Mouse (Mus musculus): ENCODE measurements around the gene Tpcn2.
A peak's percentile ranks its signal among the peaks of the same experiment; 100 is the strongest.

Gene Tpcn2

DNA sequence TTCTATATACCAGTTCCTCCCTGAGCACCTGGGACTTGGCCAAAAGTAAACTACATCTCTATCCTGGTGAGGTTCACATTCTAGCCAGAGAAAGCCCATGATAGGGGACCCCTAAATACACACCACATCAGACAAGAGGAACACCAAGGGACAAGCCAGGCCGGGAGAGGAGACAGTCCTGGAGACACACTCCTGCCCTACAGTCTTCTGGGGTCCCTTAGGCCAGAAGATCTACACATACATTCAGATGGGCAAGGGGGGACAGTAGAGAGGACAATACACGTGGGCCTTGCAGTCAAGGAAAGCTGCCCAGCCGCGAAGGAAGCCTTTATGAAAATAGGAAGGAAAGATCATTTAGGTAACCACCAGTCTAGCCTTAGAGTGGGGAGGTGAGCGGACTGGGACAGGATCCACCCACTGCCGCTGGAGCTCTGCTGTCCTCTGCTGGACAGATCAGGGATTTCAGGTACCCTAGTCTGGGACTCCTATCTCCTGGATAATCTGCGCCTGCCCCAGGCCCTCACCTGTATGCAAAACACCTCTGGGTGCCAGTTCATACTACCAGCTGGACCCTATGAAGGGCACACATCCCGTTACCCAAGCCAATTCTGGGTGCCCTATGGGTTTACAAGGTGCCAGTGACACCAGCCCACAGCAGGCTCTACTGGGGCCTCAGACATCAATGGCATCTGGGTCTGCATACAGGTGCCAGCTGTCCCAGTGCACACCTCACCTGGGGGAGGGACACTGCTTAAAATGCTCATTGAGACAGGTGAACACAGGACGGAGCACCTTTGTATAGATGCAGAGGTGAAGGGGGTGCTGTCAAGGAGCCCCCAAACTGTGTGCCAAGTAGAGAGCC is 40.7 kb downstream of the Tpcn2 start:
- peak; percentile 64 for DNase-seq (ENCODE audit: low read depth)

DNA sequence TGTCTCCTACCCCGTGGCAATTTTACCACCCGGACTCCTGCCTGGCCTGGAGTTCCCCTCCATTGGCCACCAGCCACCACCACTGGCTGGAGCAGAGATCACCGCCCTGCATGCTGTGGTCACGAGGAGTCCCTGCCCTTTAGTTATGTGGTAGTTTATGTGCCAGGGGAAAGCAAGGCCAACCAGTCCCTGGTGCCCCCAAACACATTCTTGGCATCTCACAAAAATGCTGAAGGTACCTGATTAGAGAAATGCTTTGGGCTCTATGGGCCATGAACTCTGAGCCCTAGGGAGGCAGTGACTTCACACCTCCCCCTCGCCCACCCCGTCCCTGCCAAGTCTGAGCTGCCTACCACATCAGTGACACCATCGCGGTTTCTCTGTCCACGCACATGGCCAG is 41.8 kb downstream of the Tpcn2 start:
- no peak for DNase-seq (ENCODE audit: low read depth)

DNA sequence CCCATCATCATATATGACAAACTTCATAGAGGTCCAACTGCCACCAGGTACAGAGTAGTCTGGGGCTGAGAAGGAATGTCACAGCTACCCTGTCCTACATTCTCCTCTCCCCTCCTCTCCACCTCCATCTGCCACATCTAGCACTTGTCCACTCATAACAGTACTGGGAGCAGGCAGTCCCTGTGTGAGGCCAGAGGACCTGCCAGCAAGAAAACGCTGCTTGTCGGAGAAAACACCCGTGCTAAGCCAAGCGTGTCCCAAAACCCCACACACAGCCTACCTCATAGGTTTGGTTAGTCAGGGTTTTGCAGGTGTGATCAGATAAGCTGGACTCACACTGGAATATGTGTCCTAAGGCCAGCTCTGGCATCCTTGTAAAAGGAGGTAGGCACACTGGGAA is 42.9 kb downstream of the Tpcn2 start:
- no peak for DNase-seq (ENCODE audit: low read depth)

DNA sequence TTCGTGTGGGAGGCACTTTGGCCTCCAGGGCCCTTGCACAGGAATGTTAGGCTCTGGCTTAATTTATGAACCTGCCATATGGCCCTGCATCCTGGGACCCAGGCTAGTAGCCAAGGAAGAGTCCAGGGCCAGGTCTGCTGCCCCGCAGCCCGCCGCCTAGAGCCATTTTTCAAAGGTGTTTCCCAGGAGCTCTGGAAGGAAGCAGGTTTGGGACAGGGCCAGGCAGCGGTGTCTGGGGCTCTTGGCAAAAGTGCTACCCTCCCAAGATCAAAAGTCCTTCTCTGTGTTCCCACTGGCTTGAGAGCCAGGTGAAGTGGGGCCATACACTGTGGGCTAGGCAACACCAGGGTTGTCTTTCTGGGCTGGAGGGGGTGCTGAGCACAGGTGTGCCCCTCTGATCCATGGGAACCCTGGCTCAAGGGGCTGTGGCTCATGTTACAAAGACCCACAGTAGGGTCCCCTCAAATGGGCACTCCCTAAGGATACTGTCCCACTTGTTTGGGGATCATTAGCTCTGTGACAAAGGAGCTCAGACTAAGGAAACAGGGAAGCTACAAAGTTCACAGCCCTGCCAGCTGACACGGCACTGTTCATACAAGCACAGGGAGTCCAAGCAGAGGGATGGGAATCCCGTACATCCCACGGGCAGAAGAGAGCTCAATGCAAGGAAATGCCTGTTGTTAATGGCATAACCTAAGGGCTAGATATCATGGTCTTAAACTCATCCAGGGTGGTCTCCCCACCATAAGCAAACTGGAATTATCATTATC is 43.9 kb downstream of the Tpcn2 start:
- no peak for DNase-seq (ENCODE audit: low read depth)

DNA sequence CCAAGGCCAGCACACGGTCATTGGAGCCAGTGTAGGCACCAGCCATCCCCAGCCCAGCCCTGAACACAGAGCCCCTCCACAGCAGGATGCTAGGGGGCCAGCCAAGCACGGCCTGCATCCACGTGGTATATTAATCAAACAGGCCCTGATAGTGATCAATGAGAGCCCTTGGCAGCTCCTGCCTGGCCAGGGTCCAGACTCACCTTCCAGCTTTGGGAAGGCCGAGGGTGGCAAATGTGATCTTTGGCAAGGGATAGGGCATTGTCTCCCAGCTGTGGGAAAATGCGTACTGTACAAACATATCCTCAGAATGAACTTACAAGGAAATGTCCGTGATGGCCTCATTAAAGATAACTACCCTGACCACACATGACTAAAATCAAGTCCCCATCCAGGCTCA is 44.7 kb downstream of the Tpcn2 start:
- no peak for DNase-seq (ENCODE audit: low read depth)

DNA sequence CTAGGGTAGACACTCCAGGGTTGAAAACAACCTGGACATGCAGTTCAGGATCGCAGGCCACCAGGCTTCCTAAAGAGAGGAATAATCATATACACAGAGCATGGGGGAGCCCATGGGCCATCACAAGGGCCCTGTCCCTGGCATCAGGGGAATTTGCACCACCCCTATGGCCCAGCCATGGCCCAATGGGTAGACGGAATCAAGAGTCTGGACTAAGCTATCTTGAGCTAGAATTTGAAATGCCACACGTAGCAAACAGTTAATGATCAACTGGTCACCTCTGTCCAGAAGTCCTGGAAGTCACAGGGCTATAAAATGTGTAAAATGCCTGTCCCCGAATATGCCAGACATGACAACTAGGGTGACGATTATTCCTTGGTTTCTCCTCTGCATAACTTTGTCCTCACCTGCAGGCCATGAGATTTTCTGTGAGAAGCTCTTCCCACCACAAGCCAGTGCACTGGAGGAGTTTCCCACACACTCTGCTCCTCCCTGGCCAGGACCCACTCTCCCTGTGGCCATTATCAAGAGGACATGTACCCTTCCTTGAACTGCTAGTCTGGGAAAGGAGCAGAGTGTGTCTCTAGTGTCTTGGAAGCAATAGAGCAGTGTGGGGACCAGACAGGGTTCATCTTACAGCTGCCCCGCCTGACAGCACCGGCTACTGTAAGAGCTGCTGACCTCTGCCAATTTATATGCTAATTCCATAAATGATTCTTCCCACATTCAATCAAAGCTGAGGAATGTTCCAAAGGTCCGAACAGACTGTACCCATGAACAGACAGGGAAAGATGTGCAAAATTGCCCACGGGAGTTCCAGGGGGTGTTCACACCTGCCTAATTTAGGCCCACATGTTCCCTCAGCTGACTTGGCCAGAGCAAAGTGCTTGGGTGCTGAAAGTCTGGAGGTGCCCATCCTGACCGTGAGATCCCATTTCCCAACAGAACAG is 48.7 kb downstream of the Tpcn2 start:
- DNase-seq (ENCODE audit: low read depth), result no peak

DNA sequence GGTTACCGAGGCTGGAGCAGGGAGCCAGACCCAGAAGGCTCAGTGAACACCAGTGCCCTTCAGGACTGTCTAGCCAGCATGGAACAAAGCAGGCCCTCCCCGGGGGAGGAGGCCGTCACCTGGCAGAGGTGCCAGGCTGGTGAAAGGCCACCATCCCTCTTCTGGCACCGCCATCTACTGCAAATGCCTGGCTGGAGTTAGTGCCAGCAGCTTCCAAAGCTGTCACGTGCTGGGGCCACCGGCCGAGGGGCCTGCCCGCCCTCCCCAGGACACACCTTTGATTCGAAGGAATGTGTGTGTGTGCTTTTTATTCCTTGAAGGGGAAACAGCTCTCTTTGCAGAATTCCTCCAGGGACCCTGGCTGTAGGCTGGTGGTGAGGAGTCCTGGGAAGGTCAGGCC is 52.2 kb downstream of the Tpcn2 start:
- DNase-seq (ENCODE audit: low read depth), result no peak

DNA sequence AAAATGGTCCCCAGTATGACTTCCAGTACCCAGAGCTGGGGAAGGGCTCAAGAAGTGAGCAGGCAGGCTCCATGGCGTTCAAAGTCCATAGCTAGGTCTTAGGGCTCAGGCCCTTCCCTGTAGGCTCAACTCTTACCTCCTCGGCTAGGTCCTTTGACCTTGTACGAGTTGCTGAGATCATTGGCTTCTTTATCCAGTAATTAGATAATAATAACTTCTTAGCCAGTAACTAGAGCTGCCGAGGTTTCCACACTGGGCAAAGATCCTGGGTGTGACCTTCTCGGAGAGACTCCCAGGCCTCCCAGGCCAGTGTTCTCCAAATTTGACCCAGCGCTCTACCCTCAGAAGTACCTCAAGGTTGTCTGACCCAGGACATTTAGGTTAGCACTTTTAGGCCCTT is 57.2 kb downstream of the Tpcn2 start:
- DNase-seq (ENCODE audit: low read depth), result no peak

DNA sequence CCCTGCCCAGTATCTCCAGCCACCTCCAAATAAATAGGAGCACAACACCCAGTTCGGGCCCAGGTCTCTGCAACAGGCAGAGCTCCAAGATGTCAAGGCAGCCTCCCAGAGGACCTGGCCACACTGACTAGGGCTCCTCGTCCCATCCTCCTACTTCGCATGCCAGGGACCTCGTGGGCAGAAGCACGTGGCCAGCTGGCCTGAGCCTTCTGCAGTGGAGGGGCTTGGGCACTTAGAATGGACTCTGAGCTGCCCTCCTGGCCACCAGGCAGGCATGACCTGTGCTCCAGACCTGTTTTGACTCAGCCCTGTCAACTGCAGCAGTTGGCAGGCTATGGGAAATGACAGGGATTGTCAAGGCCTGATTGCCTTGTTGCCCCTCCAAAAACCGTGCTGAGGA is 58.2 kb downstream of the Tpcn2 start:
- DNase-seq (ENCODE audit: low read depth), result no peak

DNA sequence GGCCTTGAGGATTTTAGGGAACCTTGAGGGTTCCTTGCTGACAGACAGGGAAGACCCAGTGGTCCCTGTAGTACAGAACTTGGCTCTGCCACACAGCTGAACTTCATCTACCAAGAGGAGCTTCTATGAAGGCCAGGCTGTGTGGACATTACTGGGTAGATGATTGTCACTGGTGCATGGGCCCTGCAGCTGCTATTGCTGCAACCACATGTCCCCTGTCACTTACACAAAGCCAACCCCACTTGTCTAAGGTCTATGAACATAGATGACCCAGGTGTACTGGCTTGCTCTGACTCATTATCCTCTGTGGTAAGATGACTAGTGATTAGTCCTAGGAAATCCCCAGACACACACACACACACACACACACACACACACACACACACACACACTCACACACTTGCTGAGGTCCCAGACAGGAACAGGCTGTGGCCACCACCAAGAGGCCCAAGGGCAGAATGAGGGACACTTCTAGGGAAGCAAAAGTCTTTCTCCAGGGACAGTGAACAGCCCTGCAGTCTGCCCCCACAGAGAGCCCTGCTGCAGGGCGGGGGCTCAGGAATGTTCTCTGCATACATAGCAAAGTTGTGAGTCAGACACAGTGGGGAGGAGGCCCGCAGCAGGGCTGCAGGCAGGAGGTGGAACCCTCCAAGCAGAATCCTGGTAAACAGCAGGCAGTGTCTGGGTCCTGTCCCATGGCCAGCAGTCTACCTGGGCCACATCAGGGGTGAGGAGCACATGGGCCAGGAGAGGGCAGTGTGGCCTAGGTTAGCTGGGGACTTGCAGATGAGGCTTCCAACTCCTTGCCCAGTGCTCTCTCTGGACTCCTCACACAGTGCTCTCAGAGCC is 61.7 kb downstream of the Tpcn2 start:
- DNase-seq (ENCODE audit: low read depth), result no peak

DNA sequence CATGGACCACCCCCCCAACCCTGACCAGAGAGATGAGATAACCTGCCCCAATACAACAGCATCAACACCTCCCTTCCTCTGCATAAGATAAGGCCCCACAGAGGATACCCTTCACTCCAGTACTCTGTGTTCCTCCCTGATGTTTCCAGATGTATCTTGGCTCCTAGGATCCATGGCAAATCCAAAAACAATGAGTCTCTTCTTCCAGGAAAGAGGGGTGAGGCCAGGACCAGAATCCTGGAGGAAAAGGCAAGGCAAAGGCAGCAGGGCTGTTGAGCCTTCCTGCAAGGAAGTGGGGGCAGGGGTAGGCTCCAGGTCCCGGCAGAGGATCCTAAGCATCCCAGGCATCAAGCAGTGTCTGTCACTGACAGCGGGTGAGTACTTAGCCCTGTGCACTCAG is 62.5 kb downstream of the Tpcn2 start:
- no peak for DNase-seq (ENCODE audit: low read depth)

DNA sequence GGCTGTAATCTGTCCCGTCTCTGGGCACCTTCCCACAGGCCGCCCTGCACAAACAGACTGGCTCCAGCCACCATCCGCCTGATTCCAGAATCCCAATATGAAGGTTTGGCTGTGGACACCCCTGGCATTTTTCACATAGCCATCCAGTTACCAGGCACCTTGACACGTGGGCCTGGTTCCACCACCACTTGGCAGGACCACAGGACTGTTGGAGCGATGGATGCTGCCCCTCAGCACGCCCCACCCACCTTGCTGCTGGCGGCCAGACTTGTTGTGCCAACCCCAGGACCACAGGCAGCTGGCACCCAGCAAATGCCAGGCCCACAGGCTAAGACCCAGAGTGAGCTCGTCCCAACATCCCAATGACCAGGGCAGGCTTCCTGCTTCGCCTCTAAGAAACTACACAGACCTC is 64.4 kb downstream of the Tpcn2 start:
- DNase-seq (ENCODE audit: low read depth), result no peak

DNA sequence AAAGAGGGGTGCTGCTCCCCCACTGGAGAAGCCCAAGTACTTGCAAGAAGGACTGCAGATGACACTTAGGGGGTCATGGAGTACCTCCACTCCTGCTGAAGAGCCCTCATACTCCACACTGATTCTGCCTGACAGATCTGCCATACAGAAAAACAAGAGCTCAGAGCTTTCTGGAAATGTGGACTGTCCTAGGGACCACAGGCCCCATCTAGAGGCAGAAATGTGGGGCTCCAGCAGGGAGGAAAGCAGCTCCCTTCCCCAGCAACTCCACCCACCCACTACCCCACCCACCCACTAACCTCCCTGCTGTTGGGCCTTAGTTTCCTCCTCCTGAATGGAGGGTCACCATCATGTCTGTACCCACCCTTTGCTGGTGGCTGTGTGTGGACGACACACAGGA is 67.2 kb downstream of the Tpcn2 start:
- DNase-seq (ENCODE audit: low read depth), result no peak

DNA sequence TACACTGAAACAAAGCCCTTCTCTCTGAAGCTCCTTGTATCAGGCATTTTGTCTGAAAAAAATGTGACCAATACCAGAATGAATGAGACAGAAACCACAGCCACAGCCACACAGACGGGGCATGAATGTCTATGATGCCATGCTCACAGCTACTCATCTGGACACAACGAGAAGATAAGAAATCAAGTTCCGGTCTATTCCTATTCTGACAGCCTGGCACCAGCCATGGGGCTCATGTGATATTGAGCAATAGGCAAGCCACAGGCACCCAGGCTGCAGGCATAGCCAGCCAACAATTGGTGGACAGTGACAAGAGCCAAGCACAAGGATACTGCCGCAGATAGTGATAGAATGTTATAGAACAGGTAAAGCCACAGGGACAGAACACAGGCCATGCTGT is 68.3 kb downstream of the Tpcn2 start:
- no peak for DNase-seq (ENCODE audit: low read depth)

DNA sequence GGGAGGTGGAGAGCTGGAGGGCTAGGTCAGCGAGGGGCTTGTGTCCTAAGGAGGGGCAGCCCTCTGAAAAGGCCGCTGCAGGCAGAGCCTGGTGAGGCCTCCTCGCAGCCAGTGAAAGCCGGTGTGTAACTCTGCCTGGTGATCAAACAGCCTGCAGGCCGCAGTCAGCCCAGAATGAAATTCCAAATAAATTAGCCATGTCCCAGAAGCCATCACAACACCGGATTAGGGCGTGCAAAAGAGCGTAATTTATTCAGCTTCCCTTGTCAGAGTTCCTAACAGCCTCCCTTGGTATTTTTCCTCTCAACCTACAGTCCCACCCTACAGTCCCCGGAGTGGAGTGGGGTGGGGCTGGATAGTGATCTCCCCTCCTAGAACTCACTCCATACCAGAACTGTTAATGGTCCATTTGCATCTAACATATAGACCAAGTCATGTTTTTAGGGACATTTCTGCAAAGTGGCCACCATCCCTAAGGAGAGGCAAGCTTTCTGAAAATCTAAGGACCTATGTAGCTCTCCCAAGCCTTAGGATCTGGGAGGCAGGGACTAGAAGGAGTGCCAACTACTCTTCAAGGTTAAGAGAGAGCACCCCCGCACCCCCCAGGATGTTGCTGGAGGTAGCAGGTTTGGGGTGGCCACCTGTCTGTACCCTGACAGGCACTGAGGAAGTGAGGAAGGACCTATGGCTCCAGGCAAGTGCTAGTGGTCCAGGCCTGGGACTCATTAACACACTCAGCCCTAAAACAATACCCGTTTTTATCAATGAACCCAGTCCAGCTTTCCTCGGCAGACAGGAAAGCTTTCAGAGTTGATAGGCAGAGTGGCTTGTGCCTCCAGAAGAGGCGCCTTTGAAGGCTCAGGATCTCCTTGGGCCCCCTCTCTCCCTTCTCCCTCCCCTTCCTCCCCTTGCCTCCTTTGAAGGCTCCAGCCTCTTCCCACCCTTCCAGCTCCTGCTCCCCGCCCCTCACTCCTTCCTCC is 71.8 kb downstream of the Tpcn2 start:
- DNase-seq (ENCODE audit: low read depth), result no peak

DNA sequence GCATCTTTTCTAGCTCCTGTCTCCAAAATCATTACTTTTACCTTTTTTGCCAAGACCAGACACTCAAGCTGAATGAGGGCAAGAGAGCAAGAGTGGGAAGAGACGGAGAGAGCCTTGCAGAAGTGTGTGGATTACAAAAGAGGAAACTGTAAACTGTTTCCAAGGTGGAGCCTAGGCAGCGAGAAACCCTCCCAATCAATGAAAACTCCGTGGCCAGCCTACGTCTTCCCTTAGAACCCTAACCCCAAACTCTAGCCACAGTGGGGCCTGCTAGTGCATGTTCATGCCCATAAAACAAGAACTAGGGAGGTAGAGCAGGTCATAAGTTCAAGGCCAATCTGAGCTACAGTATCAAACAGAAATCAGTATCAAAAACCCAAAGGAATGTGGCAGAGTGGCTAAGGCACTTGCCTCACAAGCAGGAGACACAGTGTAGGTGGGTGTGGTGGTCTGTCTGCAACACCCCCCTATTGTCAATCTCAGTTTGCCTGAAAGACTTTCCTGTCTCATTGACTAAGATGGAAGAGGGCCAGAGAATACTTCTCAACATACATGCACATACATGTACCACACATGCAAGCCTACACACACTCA is 73.2 kb downstream of the Tpcn2 start:
- no peak for DNase-seq (ENCODE audit: low read depth)

DNA sequence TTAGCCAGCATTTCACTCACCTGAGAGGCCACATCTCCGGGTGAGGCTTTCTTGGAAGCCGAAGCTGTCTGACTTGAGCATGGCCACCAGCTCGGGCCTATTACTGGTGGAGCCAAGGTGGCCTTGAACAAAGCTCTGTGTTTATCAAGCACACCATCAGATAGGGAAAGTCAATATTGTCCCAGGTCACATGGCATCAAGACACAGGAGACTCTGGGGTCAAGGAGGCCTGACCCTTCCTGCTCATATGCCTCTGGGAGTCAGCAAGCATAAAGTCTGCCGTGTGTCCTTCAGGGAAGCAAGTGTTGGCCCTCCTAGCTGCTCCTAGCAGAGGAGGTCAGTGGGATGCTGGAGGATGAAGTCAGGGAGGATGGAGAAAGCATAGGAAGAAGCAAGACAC is 75.8 kb downstream of the Tpcn2 start, which contains the start of gene 1810010D01Rik:
TSS of gene 1810010D01Rik (minus strand) at position 114 of the 400 bp plus-strand sequence.
- no peak for DNase-seq (ENCODE audit: low read depth)

DNA sequence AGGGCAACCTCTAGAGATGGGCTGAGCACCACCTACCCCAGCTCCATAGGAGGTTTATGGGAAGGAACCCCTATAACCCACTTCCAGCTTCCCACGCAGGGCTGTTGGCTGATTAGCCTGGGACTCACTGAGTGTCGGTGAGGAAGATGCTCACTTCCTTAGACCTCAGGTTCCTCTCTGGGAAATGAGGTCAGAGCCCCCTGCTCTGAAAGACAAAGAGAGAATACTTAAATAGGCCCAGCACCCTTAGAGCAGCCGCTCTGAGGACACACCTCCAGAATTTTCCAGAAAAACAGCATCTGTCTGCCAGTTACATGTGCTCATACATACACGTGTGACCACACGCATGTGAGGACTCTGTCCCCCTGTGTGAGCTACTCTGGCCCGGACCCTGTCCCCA is 77.0 kb downstream of the Tpcn2 start:
- DNase-seq (ENCODE audit: low read depth), result no peak

DNA sequence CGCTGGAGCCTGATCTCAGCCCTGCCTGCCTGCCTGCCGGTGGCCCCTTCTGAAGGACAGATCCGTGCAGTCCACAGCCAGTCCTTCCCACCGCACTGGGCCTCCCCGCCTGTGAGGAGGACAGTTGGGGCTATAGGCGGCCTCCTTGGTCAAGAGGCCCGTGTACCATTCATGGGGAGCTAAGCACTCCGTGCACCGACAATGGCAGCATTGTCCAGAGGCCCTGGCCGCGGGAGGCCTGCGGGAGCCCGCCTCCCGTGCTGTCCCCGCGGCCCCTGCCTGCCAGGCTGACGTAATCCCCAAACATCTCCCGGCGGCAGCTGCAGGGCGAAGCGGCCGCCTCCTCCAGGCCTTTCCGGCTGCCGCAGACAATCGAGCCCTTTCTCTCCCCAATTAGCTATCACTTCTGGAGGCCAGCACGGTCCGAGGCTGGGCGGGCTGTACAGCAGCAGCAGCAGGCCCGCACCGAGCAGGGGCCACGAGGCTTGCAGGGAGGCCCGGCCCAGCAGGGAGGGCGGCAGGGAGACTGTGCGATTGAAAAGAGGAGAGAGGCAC is 77.7 kb downstream of the Tpcn2 start:
- DNase-seq (ENCODE audit: low read depth), result no peak

Data from naive thymus-derived CD4-positive, alpha-beta T cell, adult 2 months (primary cell).